Mouse (Mus musculus): ENCODE measurements at regions not wholly inside any gene's neighbourhood (a gene's known extent, or its start where the extent isn't known, plus 50 kb on each side); places are given as distances from the start of the nearest gene placed in this dataset.

DNA sequence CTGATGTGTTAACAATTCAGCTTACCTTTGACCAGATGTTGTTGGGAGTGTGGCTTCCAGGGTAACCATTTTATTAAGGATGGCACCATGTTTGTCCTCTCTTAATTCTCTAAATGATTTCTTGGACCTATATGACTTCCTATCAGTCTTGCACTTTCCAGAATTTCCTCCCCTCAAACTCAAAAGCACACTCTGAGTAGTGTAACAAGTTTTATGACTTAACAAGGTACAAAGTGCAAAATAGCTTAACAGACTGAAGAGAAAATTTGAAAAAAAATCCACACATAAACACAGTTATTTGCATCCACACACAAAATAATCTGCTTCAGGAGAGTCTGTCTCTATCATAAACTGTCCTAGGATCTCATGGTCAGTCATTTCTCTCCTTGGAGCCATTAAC is 251.0 kb upstream of the Kirrel3 start:
- no peaks in the 10 kb centered on the region for H3K36me3 ChIP-seq
- no peaks in the 10 kb centered on the region for H3K4me1 ChIP-seq
- H3K9me3 ChIP-seq: no peaks in the 10 kb centered on the region
- no peak for ATAC-seq (ENCODE audit: low FRiP score, low read depth)
- H3K4me3 ChIP-seq: no peak overlapping the region
- H3K27ac ChIP-seq: no peak overlapping the region
- H3K27me3 ChIP-seq (replicated peaks): no peaks in the 10 kb centered on the region
- no peak overlapping the region for H3K9ac ChIP-seq
- H3K4me2 ChIP-seq (replicated peaks): no peak overlapping the region

DNA sequence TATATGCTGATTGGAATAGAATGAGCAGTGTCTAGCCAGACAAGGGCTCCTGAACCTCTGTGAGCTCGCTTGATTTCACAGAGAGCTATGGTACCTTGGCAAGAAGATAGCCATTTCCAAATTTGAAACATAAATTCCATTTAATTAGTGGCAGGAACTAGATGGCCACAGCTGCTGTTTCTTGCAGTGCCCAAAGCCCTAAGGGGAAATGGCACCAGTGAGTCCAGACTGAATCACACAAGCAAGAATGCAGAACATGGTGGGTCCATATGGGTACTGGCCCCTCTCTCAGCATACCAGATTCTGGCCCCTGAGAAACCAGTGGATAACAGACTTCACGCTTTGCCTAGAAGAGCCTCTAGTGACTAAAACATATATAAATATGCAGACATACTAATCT is 246.2 kb upstream of the Kirrel3 start:
- WGBS: 84% methylated on average over 2 of the region's 2 CpGs
- Histone ChIP-seq H3K9me3 (no peaks in the 10 kb centered on the region), H3K4me1 (no peaks in the 10 kb centered on the region), H3K27me3 (replicated peaks) (no peaks in the 10 kb centered on the region), H3K36me3 (no peaks in the 10 kb centered on the region), H3K27ac (no peak overlapping the region), H3K9ac (no peak overlapping the region), H3K4me3 (no peak overlapping the region), H3K4me2 (replicated peaks) (no peak overlapping the region)
- no peak for ATAC-seq (ENCODE audit: low FRiP score, low read depth)

DNA sequence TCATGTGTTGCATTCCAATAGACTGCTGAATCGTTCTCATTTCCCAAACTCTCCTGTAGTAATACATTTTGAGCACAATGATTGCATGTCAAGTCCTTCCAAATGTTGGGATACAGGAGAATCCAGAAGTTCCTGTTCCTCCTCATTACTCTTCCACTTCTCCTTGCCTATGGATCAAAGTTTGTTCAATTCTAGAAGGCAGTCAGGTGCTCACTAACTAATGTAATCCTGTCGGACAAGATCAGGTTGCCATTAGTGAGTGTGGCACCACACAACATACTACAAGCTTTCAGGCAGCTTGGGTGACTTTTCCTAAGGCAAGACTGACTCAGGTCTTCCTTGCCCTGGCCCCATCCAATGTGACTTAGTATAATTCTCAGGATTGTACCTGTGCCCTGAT is 242.0 kb upstream of the Kirrel3 start:
- Histone ChIP-seq H3K4me3 (no peak overlapping the region), H3K4me2 (replicated peaks) (no peak overlapping the region), H3K27ac (no peak overlapping the region), H3K36me3 (no peaks in the 10 kb centered on the region), H3K9ac (no peak overlapping the region), H3K9me3 (no peaks in the 10 kb centered on the region), H3K4me1 (no peaks in the 10 kb centered on the region), H3K27me3 (replicated peaks) (no peaks in the 10 kb centered on the region)
- no peak for ATAC-seq (ENCODE audit: low FRiP score, low read depth)
- WGBS: 82% methylated on average over 2 of the region's 2 CpGs

DNA sequence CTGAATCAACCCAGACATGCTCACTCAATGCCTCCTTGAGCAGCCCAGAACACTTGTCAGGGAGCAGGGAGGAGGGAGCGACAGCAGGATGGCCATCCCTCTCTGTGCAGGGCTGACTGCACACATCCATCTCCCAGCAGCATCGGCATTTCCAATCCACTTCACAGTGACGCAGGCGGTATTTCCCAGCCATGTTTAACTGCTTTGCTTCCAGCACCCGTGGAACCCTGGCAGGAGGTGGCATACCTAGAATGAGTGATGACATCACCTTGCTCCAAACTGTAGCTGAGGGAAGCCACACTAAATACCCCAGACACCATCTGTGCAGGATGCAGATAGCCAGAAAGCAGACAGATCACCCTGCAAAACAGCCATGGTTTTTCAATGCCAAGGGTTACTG is 241.1 kb upstream of the Kirrel3 start:
- no peak overlapping the region for H3K4me3 ChIP-seq
- 81% methylated on average over 5 of the region's 5 CpGs for WGBS
- no peaks in the 10 kb centered on the region for H3K36me3 ChIP-seq
- no peaks in the 10 kb centered on the region for H3K9me3 ChIP-seq
- no peak overlapping the region for H3K27ac ChIP-seq
- no peak overlapping the region for H3K9ac ChIP-seq
- no peaks in the 10 kb centered on the region for H3K27me3 ChIP-seq (replicated peaks)
- ATAC-seq (ENCODE audit: low FRiP score, low read depth): no peak
- no peaks in the 10 kb centered on the region for H3K4me1 ChIP-seq
- H3K4me2 ChIP-seq (replicated peaks): no peak overlapping the region

DNA sequence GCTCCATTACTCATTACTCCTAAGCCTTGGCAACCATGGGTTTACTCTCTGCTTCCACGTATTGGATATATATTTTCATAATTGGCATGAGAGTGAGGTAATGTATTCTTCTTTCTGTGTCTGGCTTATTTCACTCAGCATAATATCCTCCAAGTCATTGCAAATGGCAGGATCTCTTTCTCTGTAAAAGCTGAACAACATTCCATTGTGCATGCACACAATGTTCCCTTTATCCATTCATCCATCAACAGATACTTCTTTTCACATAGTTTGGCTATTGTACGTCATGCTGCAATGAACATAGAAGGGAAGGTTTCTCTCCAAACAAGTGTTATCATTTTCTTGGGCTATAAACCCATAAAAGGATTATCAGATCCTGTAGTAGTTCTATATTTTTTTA is 232.9 kb upstream of the Kirrel3 start:
- WGBS: 57% methylated on average over 2 of the region's 2 CpGs

DNA sequence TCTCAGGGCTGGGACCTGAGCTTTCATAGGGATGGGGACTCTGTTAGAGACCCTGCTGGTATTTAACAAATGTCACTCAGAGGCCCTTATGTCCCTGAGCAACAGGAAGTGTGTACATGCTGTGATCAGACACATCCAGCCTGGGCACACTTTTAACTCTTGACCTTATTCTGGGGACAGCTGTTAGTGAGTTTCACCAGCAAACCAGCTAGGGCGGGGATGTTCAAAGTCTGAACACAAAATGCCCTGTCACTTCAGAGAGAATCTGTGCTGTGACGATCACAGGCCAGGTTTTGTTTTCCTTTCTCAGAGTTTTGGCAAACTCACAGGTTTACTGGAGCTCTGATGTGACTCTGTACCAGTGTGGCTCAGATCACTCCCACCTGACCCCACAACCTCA is 227.2 kb upstream of the Kirrel3 start:
- Histone ChIP-seq H3K4me3 (no peak overlapping the region), H3K4me1 (no peaks in the 10 kb centered on the region), H3K27me3 (replicated peaks) (no peaks in the 10 kb centered on the region), H3K27ac (no peak overlapping the region), H3K36me3 (no peaks in the 10 kb centered on the region), H3K9me3 (no peaks in the 10 kb centered on the region), H3K4me2 (replicated peaks) (no peak overlapping the region), H3K9ac (no peak overlapping the region)
- WGBS: 60% methylated on average over 2 of the region's 2 CpGs
- ATAC-seq (ENCODE audit: low FRiP score, low read depth): no peak

More for the DNA sequence above, 232.9 kb upstream of the Kirrel3 start:
- Histone ChIP-seq H3K4me2 (replicated peaks) (no peak overlapping the region), H3K27me3 (replicated peaks) (no peaks in the 10 kb centered on the region), H3K36me3 (no peaks in the 10 kb centered on the region), H3K9ac (no peak overlapping the region), H3K4me3 (no peak overlapping the region), H3K27ac (no peak overlapping the region), H3K9me3 (no peaks in the 10 kb centered on the region), H3K4me1 (no peaks in the 10 kb centered on the region)
- no peak for ATAC-seq (ENCODE audit: low FRiP score, low read depth)

DNA sequence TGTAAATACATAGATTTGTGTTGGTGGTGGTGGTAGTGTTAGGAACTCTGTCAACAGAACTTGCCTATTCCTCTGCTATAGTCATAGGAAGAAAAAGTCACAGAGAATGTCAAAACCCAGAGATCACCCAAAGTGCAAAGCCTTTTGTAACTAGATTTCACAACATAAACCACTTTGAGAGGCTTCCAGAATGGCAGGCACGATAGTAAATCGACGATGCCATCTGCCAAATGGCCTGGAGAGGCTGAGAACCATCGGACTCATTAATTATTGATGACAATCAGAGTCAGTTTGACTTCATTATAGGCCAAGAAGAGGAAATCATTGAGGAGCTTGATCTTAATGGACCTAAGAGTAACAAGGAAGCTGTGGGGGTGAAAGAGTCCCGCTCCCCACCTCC is 207.6 kb upstream of the Kirrel3 start:
- no peak for ATAC-seq (ENCODE audit: low FRiP score, low read depth)
- Histone ChIP-seq H3K4me2 (replicated peaks) (no peak overlapping the region), H3K27ac (no peak overlapping the region), H3K9ac (no peak overlapping the region), H3K9me3 (no peaks in the 10 kb centered on the region), H3K27me3 (replicated peaks) (no peaks in the 10 kb centered on the region), H3K36me3 (no peaks in the 10 kb centered on the region), H3K4me1 (no peaks in the 10 kb centered on the region), H3K4me3 (no peak overlapping the region)
- WGBS: 65% methylated on average over 5 of the region's 5 CpGs

DNA sequence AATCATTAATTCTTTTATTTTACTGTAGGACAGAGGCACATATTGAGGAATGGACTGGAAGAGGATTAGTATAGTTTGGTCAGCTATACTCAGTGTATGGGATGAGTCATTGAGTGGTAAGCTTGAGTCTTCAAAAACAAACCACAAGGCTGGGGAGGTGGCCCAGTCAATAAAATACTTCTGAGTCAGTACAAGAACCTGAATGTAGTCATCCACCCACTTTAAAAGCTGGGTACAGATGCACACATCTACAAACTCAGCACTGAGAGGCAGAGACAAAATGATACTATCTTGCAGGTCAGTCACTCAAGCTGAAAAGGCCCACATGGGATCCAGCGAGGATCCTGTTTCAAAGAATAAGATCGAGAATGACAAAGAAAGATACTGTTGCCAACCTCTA is 206.3 kb upstream of the Kirrel3 start:
- Histone ChIP-seq H3K27me3 (replicated peaks) (no peaks in the 10 kb centered on the region), H3K36me3 (no peaks in the 10 kb centered on the region), H3K9ac (no peak overlapping the region), H3K9me3 (no peaks in the 10 kb centered on the region), H3K27ac (no peak overlapping the region), H3K4me1 (no peaks in the 10 kb centered on the region), H3K4me3 (no peak overlapping the region), H3K4me2 (replicated peaks) (no peak overlapping the region)
- WGBS: 76% methylated on average over 2 of the region's 2 CpGs
- ATAC-seq (ENCODE audit: low FRiP score, low read depth): no peak

DNA sequence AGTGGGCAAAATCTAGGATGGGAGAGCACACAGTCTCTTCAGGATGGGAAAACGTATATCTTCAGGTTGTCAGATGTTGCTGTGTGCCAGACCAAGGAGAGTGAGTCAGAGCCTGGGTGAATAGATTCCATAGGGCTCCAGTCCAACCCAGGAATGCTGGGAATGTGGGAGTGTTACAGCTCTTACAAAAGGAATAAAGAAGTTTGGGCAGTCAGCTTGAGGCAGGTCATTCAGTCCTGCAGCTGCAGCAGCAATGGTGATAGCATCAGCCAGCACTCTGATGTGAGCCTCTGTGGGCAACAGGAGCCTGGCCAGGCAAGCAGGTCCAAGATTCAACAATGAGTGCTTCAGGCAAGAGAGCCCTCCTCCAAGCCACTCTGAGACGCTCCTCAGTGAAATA is 205.8 kb upstream of the Kirrel3 start:
- no peaks in the 10 kb centered on the region for H3K36me3 ChIP-seq
- no peak overlapping the region for H3K4me2 ChIP-seq (replicated peaks)
- H3K27ac ChIP-seq: no peak overlapping the region
- no peak overlapping the region for H3K9ac ChIP-seq
- no peaks in the 10 kb centered on the region for H3K27me3 ChIP-seq (replicated peaks)
- no peak for ATAC-seq (ENCODE audit: low FRiP score, low read depth)
- 54% methylated on average over 2 of the region's 2 CpGs for whole genome bisulfite sequencing
- no peaks in the 10 kb centered on the region for H3K4me1 ChIP-seq
- H3K4me3 ChIP-seq: no peak overlapping the region
- no peaks in the 10 kb centered on the region for H3K9me3 ChIP-seq

DNA sequence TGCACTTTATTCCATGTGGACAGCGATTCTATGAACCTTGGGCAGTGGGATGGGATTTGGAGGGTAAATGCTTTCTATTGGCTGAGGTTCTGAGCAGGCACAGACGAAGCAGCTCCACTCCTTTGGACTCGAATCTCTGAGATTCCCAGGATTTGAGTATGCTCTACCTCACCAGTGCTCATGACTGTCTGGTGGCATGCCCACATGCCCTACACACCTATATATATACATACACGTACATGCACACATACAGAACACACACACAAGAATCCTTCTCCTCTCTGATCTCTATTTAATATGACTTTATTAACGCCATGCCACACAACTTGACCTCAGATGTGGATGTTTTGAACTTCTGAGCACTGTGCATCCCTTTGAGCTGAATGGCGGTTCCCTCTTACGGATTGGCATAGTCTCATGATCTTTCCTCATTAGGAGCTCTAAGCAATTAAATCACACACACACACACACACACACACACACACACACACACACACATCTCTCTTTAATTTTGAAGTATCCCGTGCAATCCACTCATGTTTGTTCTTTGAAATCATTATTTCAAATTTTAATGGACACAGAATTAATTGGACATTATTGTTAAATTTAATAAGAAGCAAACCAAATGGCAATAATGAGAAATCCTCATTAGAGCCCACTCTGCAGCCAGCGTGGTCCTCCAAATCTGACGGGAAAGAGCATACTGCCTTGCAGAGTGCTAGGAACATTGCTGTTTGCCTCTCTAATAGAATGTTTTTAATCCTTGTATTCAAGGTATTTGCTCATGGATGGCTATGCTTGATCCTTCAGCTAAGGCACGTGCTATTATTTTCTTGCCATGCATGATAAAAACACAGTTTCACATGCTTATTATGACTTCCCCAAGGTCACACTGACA is 205.1 kb upstream of the Kirrel3 start:
- H3K9ac ChIP-seq: no peak overlapping the region
- ATAC-seq (ENCODE audit: low FRiP score, low read depth): no peak
- no peak overlapping the region for H3K4me3 ChIP-seq
- no peak overlapping the region for H3K4me2 ChIP-seq (replicated peaks)
- no peaks in the 10 kb centered on the region for H3K36me3 ChIP-seq
- no peak overlapping the region for H3K27ac ChIP-seq
- no peaks in the 10 kb centered on the region for H3K9me3 ChIP-seq
- WGBS: 80% methylated on average over 11 of the region's 11 CpGs
- H3K27me3 ChIP-seq (replicated peaks): no peaks in the 10 kb centered on the region
- no peaks in the 10 kb centered on the region for H3K4me1 ChIP-seq

DNA sequence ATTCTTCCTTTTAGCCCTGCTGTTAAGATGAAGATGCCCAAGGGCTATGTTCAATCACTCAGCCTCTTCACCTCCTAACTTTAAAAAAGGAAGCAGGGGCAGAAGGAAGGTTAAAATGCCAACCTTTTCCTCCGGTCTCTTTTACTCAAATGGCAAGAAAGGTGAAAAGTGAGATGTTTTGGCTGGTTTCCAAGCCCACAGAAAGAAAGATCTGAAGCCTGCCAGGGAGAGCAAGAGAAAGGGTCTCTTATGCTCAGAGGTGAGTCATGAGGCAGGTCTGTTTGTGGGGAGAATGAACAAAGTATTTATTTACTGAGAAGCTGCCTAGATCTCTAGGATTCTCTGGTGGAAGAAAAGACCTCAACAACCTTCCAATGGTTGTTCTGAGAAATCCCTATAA is 162.1 kb upstream of the Kirrel3 start:
- H3K4me2 ChIP-seq (replicated peaks): no peak overlapping the region
- H3K27ac ChIP-seq: no peak overlapping the region
- H3K27me3 ChIP-seq (replicated peaks): no peaks in the 10 kb centered on the region
- no peak overlapping the region for H3K4me3 ChIP-seq
- no peak for ATAC-seq (ENCODE audit: low FRiP score, low read depth)
- no peak overlapping the region for H3K9ac ChIP-seq
- no peaks in the 10 kb centered on the region for H3K9me3 ChIP-seq
- H3K4me1 ChIP-seq: no peaks in the 10 kb centered on the region
- 68% methylated on average over 1 of the region's 1 CpGs for WGBS
- H3K36me3 ChIP-seq: no peaks in the 10 kb centered on the region

DNA sequence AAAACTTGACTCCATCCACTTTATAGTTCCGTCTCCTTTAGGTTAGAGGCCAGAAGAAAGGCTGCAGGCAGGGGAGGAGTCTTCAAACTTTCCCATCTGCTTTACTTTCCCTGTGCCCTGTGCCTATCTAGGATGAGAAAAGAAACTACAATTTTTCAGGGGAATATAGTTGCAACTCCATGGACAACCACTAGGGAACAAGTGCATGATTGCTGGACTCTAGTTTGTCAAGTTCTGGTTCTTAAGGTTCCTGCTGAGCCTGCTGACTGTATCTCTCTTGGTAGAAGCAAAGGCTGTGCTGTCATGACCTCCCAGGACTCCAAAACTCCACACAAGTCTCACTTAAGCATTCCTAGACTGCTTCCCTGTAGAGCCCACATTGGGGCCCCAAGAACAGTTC is 157.0 kb upstream of the Kirrel3 start:
- Histone ChIP-seq H3K4me1 (no peaks in the 10 kb centered on the region), H3K27me3 (replicated peaks) (no peaks in the 10 kb centered on the region), H3K36me3 (no peaks in the 10 kb centered on the region), H3K27ac (no peak overlapping the region), H3K9ac (no peak overlapping the region), H3K9me3 (no peaks in the 10 kb centered on the region), H3K4me2 (replicated peaks) (no peak overlapping the region), H3K4me3 (no peak overlapping the region)
- WGBS: 88% methylated on average over 1 of the region's 1 CpGs
- no peak for ATAC-seq (ENCODE audit: low FRiP score, low read depth)

DNA sequence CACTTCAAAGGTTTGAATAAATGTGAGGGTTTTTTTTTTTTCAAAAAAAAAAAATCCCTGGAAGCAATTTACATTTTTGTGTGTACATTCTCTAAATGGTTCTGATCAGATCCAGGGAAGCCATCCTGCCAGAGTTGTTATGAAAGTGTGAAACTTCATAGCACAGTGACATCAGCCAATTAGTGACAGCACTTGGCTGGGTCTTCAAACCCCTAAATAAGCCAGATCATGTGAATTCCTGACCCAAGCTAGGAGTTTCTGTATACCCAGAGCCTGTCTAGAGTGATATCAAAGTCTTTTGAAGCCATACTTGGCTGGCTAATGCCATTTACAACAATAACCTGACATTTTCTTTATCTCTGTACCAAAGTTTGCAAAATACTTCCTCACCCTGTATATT is 151.6 kb upstream of the Kirrel3 start:
- H3K4me3 ChIP-seq: no peak overlapping the region
- H3K9me3 ChIP-seq: no peaks in the 10 kb centered on the region
- H3K27me3 ChIP-seq (replicated peaks): no peaks in the 10 kb centered on the region
- H3K36me3 ChIP-seq: no peaks in the 10 kb centered on the region
- no peak overlapping the region for H3K9ac ChIP-seq
- no peak overlapping the region for H3K4me2 ChIP-seq (replicated peaks)
- no peak overlapping the region for H3K27ac ChIP-seq
- ATAC-seq (ENCODE audit: low FRiP score, low read depth): no peak
- no peaks in the 10 kb centered on the region for H3K4me1 ChIP-seq

Measured in neural tube, embryonic 12.5 days (tissue).